ENCODE assay signal across 18 mouse cellular contexts in genomic region chr13:80947705-80948104, GRCm38 (mm10).
DNase-seq lines count a peak whose midpoint lies in the region; TF ChIP-seq lines count a peak whose summit lies in the region.
"Had no signal": no experiment of that assay in that cellular context is flagged by ENCODE, and none has a peak within 500 bp of the region (broad histone marks: within the 10 kb centered on the region; RNA-seq: fewer than 3 reads in every experiment).

No protein-coding gene starts in this region.

- peak overlapping the region; percentile 83 for H3K27ac ChIP-seq in layer of hippocampus, adult 2 months
- H3K27ac ChIP-seq in left cerebral cortex, adult 2 months, result peak overlapping the region; percentile 70; the same call in 1 of the 2 replicates
- H3K27ac ChIP-seq in embryonic fibroblast, embryonic 13.5 days (ENCODE audit: insufficient read depth, low read length), result peak overlapping the region; percentile 7; the same call in 1 of the 2 replicates
- H3K27ac ChIP-seq: embryonic facial prominence, embryonic 15.5 days; forebrain, embryonic 15.5 days; heart, embryonic 13.5 days; hindbrain, embryonic 15.5 days had no signal

- intact Hi-C loops in left cerebral cortex, adult 2 months (cut with DNase I), result no loop called here
- intact Hi-C loops in left cerebral cortex, postnatal 36 days (cut with DNase I), result no loop called here

- H3K4me1 ChIP-seq in embryonic fibroblast, embryonic 13.5 days (ENCODE audit: control insufficient read depth, insufficient read depth, low read length), result no peaks in the 10 kb centered on the region
- H3K4me1 ChIP-seq: embryonic facial prominence, embryonic 15.5 days; forebrain, embryonic 15.5 days; heart, embryonic 13.5 days; hindbrain, embryonic 15.5 days had no signal

- no peak overlapping the region for H3K4me3 ChIP-seq in layer of hippocampus, adult 2 months
- H3K4me3 ChIP-seq in left cerebral cortex, adult 2 months, result no peak overlapping the region
- no peak overlapping the region for H3K4me3 ChIP-seq in embryonic fibroblast, embryonic 13.5 days (ENCODE audit: insufficient read depth, low read length)
- H3K4me3 ChIP-seq: embryonic facial prominence, embryonic 15.5 days; forebrain, embryonic 15.5 days; heart, embryonic 13.5 days; hindbrain, embryonic 15.5 days had no signal

- no peak for TF ChIP-seq POLR2A in embryonic fibroblast, embryonic 13.5 days (IDR thresholded peaks at IDR 0.05; ENCODE audit: low read depth, low read length)

- DNase-seq in cerebellum, adult 9-11 months, result peak; percentile 28
- no peak for DNase-seq in cerebellum, postnatal 14 days
- DNase-seq in layer of hippocampus, adult 2 months (ENCODE audit: low spot score in 2 of 2), result peak in 1 of 2 experiments; percentile 58
- DNase-seq in layer of hippocampus, postnatal 25 days (ENCODE audit: extremely low spot score in 1 of 2, low spot score in 1 of 2), result no peak
- no peak for DNase-seq in left cerebral cortex, adult 2 months (ENCODE audit: extremely low spot score in 1 of 2, low spot score in 2 of 2)
- no peak for DNase-seq in left cerebral cortex, postnatal 36 days (ENCODE audit: low spot score in 2 of 2)
- DNase-seq in ovary, adult 18-20 months (ENCODE audit: low spot score), result no peak
- DNase-seq: adrenal gland, postnatal 14 days; cerebellum, postnatal 10 days; embryo, embryonic 11 days; gastrocnemius, postnatal 36 days; heart, adult 11 months; heart, postnatal 36 days had no signal

- TF ChIP-seq CTCF in layer of hippocampus, adult 2 months (conservative IDR thresholded peaks at IDR 0.05), result no peak
- no peak for TF ChIP-seq CTCF in left cerebral cortex, adult 2 months (IDR thresholded peaks at IDR 0.05)
- TF ChIP-seq CTCF in embryonic fibroblast, embryonic 13.5 days (IDR thresholded peaks at IDR 0.05; ENCODE audit: borderline replicate concordance, insufficient read depth, low read length), result no peak

Comparison
In these comparisons a context has a peak if more than half of its experiments do, and no peak if none do; other contexts are left out.
1. H3K27ac ChIP-seq: peak in every context shown above with its lines; median percentile 83 in layer of hippocampus, adult 2 months; 70 in left cerebral cortex, adult 2 months; 7 in embryonic fibroblast, embryonic 13.5 days.